Comparison of ENCODE assay signal across 11 mouse cellular contexts in genomic region chr9:86951958-86952509, GRCm38 (mm10).
DNase-seq lines count a peak whose midpoint lies in the region; ATAC-seq and TF ChIP-seq lines count a peak whose summit lies in the region.
"Had no signal": no experiment of that assay in that cellular context is flagged by ENCODE, and none has a peak within 500 bp of the region (broad histone marks: within the 10 kb centered on the region; RNA-seq: fewer than 3 reads in every experiment).

No protein-coding gene starts in this region.

- no peaks in the 10 kb centered on the region for H3K9me3 ChIP-seq in intestine, embryonic 15.5 days
- H3K9me3 ChIP-seq in intestine, postnatal 0 days (ENCODE audit: control insufficient read depth): no peaks in the 10 kb centered on the region
- H3K9me3 ChIP-seq in midbrain, postnatal 0 days (ENCODE audit: low read length): no peaks in the 10 kb centered on the region
- H3K9me3 ChIP-seq: G1E had no signal

- no peak overlapping the region for H3K4me3 ChIP-seq in intestine, embryonic 15.5 days (replicated peaks)
- no peak overlapping the region for H3K4me3 ChIP-seq in intestine, postnatal 0 days (ENCODE audit: low read depth, low read length)
- no peak overlapping the region for H3K4me3 ChIP-seq in midbrain, postnatal 0 days (ENCODE audit: low read depth, low read length)

- ATAC-seq in intestine, embryonic 15.5 days: peak; percentile 66
- ATAC-seq in intestine, postnatal 0 days: no peak
- ATAC-seq in midbrain, postnatal 0 days (ENCODE audit: low FRiP score): peak; percentile 66

- H3K4me2 ChIP-seq in intestine, embryonic 15.5 days (replicated peaks): no peak overlapping the region
- no peak overlapping the region for H3K4me2 ChIP-seq in intestine, postnatal 0 days (replicated peaks; ENCODE audit: low read depth)
- H3K4me2 ChIP-seq in midbrain, postnatal 0 days (ENCODE audit: low read depth, low read length, poor library complexity, severe bottlenecking): peak overlapping the region; percentile 22

- no peak overlapping the region for H3K27ac ChIP-seq in intestine, embryonic 15.5 days
- no peak overlapping the region for H3K27ac ChIP-seq in intestine, postnatal 0 days (ENCODE audit: low read depth, low read length)
- no peak overlapping the region for H3K27ac ChIP-seq in midbrain, postnatal 0 days (ENCODE audit: low read depth, low read length)
- H3K27ac ChIP-seq: macrophage had no signal

- H3K4me1 ChIP-seq in intestine, embryonic 15.5 days (replicated peaks): no peaks in the 10 kb centered on the region
- H3K4me1 ChIP-seq in intestine, postnatal 0 days (replicated peaks; ENCODE audit: control insufficient read depth, insufficient read depth, low read length): no peaks in the 10 kb centered on the region
- no peaks in the 10 kb centered on the region for H3K4me1 ChIP-seq in midbrain, postnatal 0 days (ENCODE audit: insufficient read depth, low read length)

- H3K9ac ChIP-seq in intestine, embryonic 15.5 days: no peak overlapping the region
- H3K9ac ChIP-seq in intestine, postnatal 0 days (ENCODE audit: low read depth, low read length): no peak overlapping the region
- no peak overlapping the region for H3K9ac ChIP-seq in midbrain, postnatal 0 days (replicated peaks; ENCODE audit: low read length, poor library complexity, severe bottlenecking)

- H3K27me3 ChIP-seq in intestine, embryonic 15.5 days (replicated peaks): no peaks in the 10 kb centered on the region
- no peaks in the 10 kb centered on the region for H3K27me3 ChIP-seq in intestine, postnatal 0 days (replicated peaks; ENCODE audit: control insufficient read depth, insufficient read depth, low read length)
- no peaks in the 10 kb centered on the region for H3K27me3 ChIP-seq in midbrain, postnatal 0 days (ENCODE audit: insufficient read depth, low read length)

- no peak for TF ChIP-seq CTCF in intestine, postnatal 0 days (IDR thresholded peaks at IDR 0.05; ENCODE audit: low read depth)
- no peak for TF ChIP-seq CTCF in midbrain, postnatal 0 days (IDR thresholded peaks at IDR 0.05)

- H3K36me3 ChIP-seq in intestine, embryonic 15.5 days: no peaks in the 10 kb centered on the region
- no peaks in the 10 kb centered on the region for H3K36me3 ChIP-seq in intestine, postnatal 0 days (ENCODE audit: control insufficient read depth, insufficient read depth)
- H3K36me3 ChIP-seq in midbrain, postnatal 0 days (ENCODE audit: insufficient read depth, low read length): no peaks in the 10 kb centered on the region
- H3K36me3 ChIP-seq: G1E had no signal

- peak; percentile 29 for DNase-seq in embryo, embryonic 11 days
- DNase-seq in kidney, adult 18-20 months: peak; percentile 10
- peak; percentile 19 for DNase-seq in midbrain, postnatal 0 days (ENCODE audit: low spot score)
- DNase-seq in cerebellum, adult 8-10 months: no peak
- DNase-seq in thymus, postnatal 10 days (ENCODE audit: low spot score in 2 of 2): no peak
- DNase-seq in layer of hippocampus, adult 18-20 months (ENCODE audit: low spot score in 2 of 2): no peak
- DNase-seq: thymus, postnatal 36 days had no signal

- WGBS in intestine, embryonic 15.5 days: 55% methylated on average over 11 of the region's 11 CpGs
- WGBS in intestine, postnatal 0 days: 41% methylated on average over 11 of the region's 11 CpGs
- WGBS in midbrain, postnatal 0 days: 39% methylated on average over 11 of the region's 11 CpGs

Comparison
In these comparisons a context has a peak if more than half of its experiments do, and no peak if none do; other contexts are left out.
1. DNase-seq: peak in embryo, embryonic 11 days (single experiment), kidney, adult 18-20 months (single experiment) and midbrain, postnatal 0 days (single experiment); none in cerebellum, adult 8-10 months (single experiment), thymus, postnatal 10 days (0 of 2) and layer of hippocampus, adult 18-20 months (0 of 2).